Mouse (Mus musculus) liver, postnatal 0 days (tissue): Measurements from ENCODE around the gene Dhcr24. TPM values are rescaled to one million over a fixed set of nuclear protein-coding genes. Genes with fewer than 3 reads are reported as not detected.
A peak's percentile ranks its signal among the peaks of the same experiment; 100 is the strongest.

Experiments used
- ATAC-seq: fragments of 200-750 bp; cut with Nextera tagmentation; 2 replicates; pipeline ENCODE4 v1.8.0; 2017; ENCODE audit warnings: mild to moderate bottlenecking, moderate library complexity
- DNase-seq: peaks from one replicate; pipeline ENCODE4 v3.0.0-alpha.2; 2016
- H3K27ac ChIP-seq: fragments of 300-500 bp; sonication (generic); 2 replicates; pipeline ENCODE4 v1.5.1; 2014; ENCODE audit warnings: antibody characterized with exemption, moderate library complexity, mild to moderate bottlenecking, low read depth
- H3K27me3 ChIP-seq: fragments of 300-500 bp; sonication (generic); 2 replicates; pipeline ENCODE4 v1.6.1; 2014; ENCODE audit warnings: low read length, control low read depth, mixed read lengths; ENCODE audit not compliant: insufficient read depth
- H3K36me3 ChIP-seq: fragments of 300-500 bp; sonication (generic); replicated peaks from 2 replicates; pipeline ENCODE4 v1.6.1; 2014; ENCODE audit warnings: mild to moderate bottlenecking, control low read depth, low read length, moderate library complexity, mixed read lengths; ENCODE audit not compliant: insufficient read depth
- H3K4me1 ChIP-seq: fragments of 300-500 bp; sonication (generic); 2 replicates; pipeline ENCODE4 v1.6.1; 2014; ENCODE audit warnings: antibody characterized with exemption, mild to moderate bottlenecking, control low read depth; ENCODE audit not compliant: insufficient read depth
- H3K4me2 ChIP-seq: fragments of 300-500 bp; sonication (generic); 2 replicates; pipeline ENCODE4 v1.6.1; 2014; ENCODE audit warnings: low read depth, mild to moderate bottlenecking, low read length, moderate library complexity, mixed read lengths
- H3K4me3 ChIP-seq: fragments of 300-500 bp; sonication (generic); 2 replicates; pipeline ENCODE4 v1.5.1; 2014; ENCODE audit warnings: low read depth, low read length
- H3K9ac ChIP-seq: fragments of 300-500 bp; sonication (generic); replicated peaks from 2 replicates; pipeline ENCODE4 v1.6.1; 2014; ENCODE audit warnings: mild to moderate bottlenecking, moderate library complexity
- H3K9me3 ChIP-seq: fragments of 300-500 bp; sonication (generic); 2 replicates; pipeline ENCODE4 v1.6.1; 2016; ENCODE audit warnings: mild to moderate bottlenecking, control low read depth, low read length, mixed read lengths
- CTCF ChIP-seq: sonication (generic); IDR thresholded peaks from 2 replicates; pipeline ENCODE4 v1.5.1; 2016; ENCODE audit warnings: antibody characterized with exemption, low read depth
- EP300 ChIP-seq: IDR thresholded peaks from 2 replicates; pipeline ENCODE4 v1.6.1; 2016; ENCODE audit warnings: antibody characterized with exemption, low read depth, mild to moderate bottlenecking
- WGBS: fragments of 180-500 bp; shearing (Covaris S2); extraction: QIAGEN DNeasy Blood & Tissue Kit; methylation state at CpG from one replicate; pipeline ENCODE4 v1.1.7; 2014; ENCODE audit not compliant: insufficient replicate concordance; 5-methylcytosine and 5-hydroxymethylcytosine counted together
- polyA plus RNA-seq: library from polyadenylated mRNA; unstranded; fragments of >200 nt; fragmentation: Nextera tagmentation; extraction: Ambion mirVana; gene quantifications from 2 replicates; pipeline ENCODE4 v1.2.1, GENCODE M21; 2015

The Dhcr24 gene
- polyA plus RNA-seq, 1 experiment from 2014 or later, result 17.1 TPM

GRCm38 (mm10) chr4:106627809-106628208, 67.0 kb downstream of the Dhcr24 start:
- no peaks in the 10 kb centered on the region for H3K9me3 ChIP-seq
- no peak overlapping the region for H3K27ac ChIP-seq
- peaks cover 11% of the 10 kb centered on the region for H3K27me3 ChIP-seq
- DNase-seq (no peak), ATAC-seq (no peak)
- TF ChIP-seq EP300 (no peak), CTCF (no peak)
- no peak overlapping the region for H3K4me2 ChIP-seq
- no peaks in the 10 kb centered on the region for H3K36me3 ChIP-seq
- no peak overlapping the region for H3K4me3 ChIP-seq
- no peak overlapping the region for H3K9ac ChIP-seq
- no peaks in the 10 kb centered on the region for H3K4me1 ChIP-seq
- WGBS, result 73% methylated on average over 5 of the region's 5 CpGs

GRCm38 (mm10) chr4:106628650-106629360, 68.0 kb downstream of the Dhcr24 start:
- no peak overlapping the region for H3K27ac ChIP-seq
- no peak overlapping the region for H3K4me3 ChIP-seq
- 39% methylated on average over 9 of the region's 9 CpGs for WGBS
- H3K27me3 ChIP-seq, result peaks cover 2% of the 10 kb centered on the region; the same call in 1 of the 2 replicates
- H3K9me3 ChIP-seq, result no peaks in the 10 kb centered on the region
- peak; percentile 50; the same call in 1 of the 2 replicates for ATAC-seq
- TF ChIP-seq EP300, result no peak
- no peak for TF ChIP-seq CTCF
- H3K4me1 ChIP-seq, result no peaks in the 10 kb centered on the region
- H3K36me3 ChIP-seq, result no peaks in the 10 kb centered on the region
- H3K4me2 ChIP-seq, result no peak overlapping the region
- no peak for DNase-seq
- H3K9ac ChIP-seq, result no peak overlapping the region

- H3K36me3 ChIP-seq, result no peaks in the 10 kb centered on the region
- H3K4me1 ChIP-seq, result no peaks in the 10 kb centered on the region
- H3K27ac ChIP-seq, result no peak overlapping the region
- ATAC-seq, result no peak
- H3K9ac ChIP-seq, result no peak overlapping the region
- no peak overlapping the region for H3K4me2 ChIP-seq
- no peak for DNase-seq
- H3K9me3 ChIP-seq, result no peaks in the 10 kb centered on the region
- no peak overlapping the region for H3K4me3 ChIP-seq
- no peaks in the 10 kb centered on the region for H3K27me3 ChIP-seq
- 57% methylated on average over 5 of the region's 5 CpGs for WGBS
- no peak for TF ChIP-seq EP300
Measured at GRCm38 (mm10) chr4:106629374-106629773, 68.5 kb downstream of the Dhcr24 start.

- ATAC-seq (no peak), DNase-seq (peak; percentile 64)
- H3K36me3 ChIP-seq, result no peaks in the 10 kb centered on the region
- no peak overlapping the region for H3K27ac ChIP-seq
- TF ChIP-seq CTCF (peak; percentile 87), EP300 (no peak)
- H3K4me3 ChIP-seq, result no peak overlapping the region
- H3K9ac ChIP-seq, result no peak overlapping the region
- H3K4me1 ChIP-seq, result no peaks in the 10 kb centered on the region
- H3K9me3 ChIP-seq, result no peaks in the 10 kb centered on the region
- no peaks in the 10 kb centered on the region for H3K27me3 ChIP-seq
- H3K4me2 ChIP-seq, result no peak overlapping the region
- WGBS, result 43% methylated on average over 14 of the region's 14 CpGs
Measured at GRCm38 (mm10) chr4:106630333-106631220, 69.7 kb downstream of the Dhcr24 start.

GRCm38 (mm10) chr4:106632313-106632712, 71.5 kb downstream of the Dhcr24 start:
- WGBS, result 38% methylated on average over 2 of the region's 3 CpGs
- no peak for ATAC-seq
- Histone ChIP-seq H3K4me1 (no peaks in the 10 kb centered on the region), H3K27me3 (no peaks in the 10 kb centered on the region), H3K4me2 (no peak overlapping the region), H3K27ac (no peak overlapping the region), H3K36me3 (no peaks in the 10 kb centered on the region), H3K4me3 (no peak overlapping the region), H3K9ac (no peak overlapping the region), H3K9me3 (no peaks in the 10 kb centered on the region)
- no peak for TF ChIP-seq CTCF
- TF ChIP-seq EP300, result no peak
- no peak for DNase-seq

- H3K36me3 ChIP-seq, result no peaks in the 10 kb centered on the region
- no peak overlapping the region for H3K4me3 ChIP-seq
- H3K27me3 ChIP-seq, result no peaks in the 10 kb centered on the region
- DNase-seq, result no peak
- no peak overlapping the region for H3K9ac ChIP-seq
- H3K27ac ChIP-seq, result no peak overlapping the region
- no peak for ATAC-seq
- no peak overlapping the region for H3K4me2 ChIP-seq
- TF ChIP-seq CTCF, result no peak
- WGBS, result 46% methylated on average over 8 of the region's 8 CpGs
- no peaks in the 10 kb centered on the region for H3K9me3 ChIP-seq
- no peaks in the 10 kb centered on the region for H3K4me1 ChIP-seq
Measured at GRCm38 (mm10) chr4:106633281-106634085, 72.6 kb downstream of the Dhcr24 start.
